Mouse (Mus musculus) heart, postnatal 4 days (tissue): ENCODE results near the gene Olfr1188. TPM values are rescaled to one million over a fixed set of nuclear protein-coding genes. Genes with fewer than 3 reads are reported as not detected.
"Not testable (repeated sequence)": the region's sequence is repeated elsewhere in the genome, so short reads cannot be mapped to it uniquely, and the experiment has no call there.

Experiments used
- DNase-seq: peaks from one replicate; pipeline ENCODE4 v3.0.0; 2021
- total RNA-seq, 2 experiments: library from RNA; stranded (reverse); gene quantifications; 2 replicates each; pipeline ENCODE4 v1.2.3; 2021

Gene Olfr1188
- not detected for total RNA-seq

DNA sequence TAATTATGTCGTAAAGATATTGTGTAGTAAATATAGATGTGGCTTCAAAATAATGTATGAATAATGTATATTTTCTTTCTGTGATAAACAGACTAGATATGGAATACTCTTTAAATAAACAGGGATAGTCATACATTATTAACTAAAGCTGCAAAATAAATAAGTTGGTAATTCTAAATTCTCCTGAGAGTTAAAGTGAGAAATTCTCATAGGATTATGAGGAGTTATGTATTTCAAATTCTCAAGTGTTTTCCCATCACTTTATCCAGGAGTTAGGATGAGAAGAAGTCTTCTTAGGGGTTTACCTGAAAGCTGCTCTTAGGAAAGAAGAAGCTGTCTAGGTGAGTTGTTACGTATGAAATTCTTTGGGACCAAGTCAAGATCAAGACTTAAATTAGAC lies at the start of gene Olfr1188:
Gene Olfr1188, plus strand, starts transcription at position 301 of the 400 bp plus-strand sequence.
- DNase-seq = no peak

DNA sequence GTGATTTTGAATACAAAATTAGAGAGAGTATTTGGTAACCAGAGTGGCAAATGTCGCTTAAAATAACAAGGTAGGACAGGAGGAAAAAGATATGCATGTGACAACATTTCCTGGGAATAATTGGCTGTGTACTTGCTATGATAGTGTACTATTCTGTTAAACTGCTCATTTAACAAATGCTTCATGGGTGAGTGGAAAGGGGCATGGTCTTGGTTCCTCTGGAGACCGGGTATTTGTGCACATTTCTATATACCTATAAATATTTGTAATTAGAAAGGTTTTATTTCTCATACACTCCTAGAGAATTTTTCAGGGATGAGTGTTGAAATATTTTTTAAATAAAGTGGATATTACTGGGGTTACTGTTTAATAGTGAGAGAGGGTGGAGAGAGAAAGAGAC lies 38.5 kb upstream of the Olfr1188 start, which contains the start of gene Olfr1186:
Gene Olfr1186, plus strand, starts transcription at position 301 of the 400 bp plus-strand sequence.
- DNase-seq = no peak

GRCm38 (mm10) chr2:88525720-88526119 lies 31.0 kb upstream of the Olfr1188 start:
- DNase-seq = no peak

DNA sequence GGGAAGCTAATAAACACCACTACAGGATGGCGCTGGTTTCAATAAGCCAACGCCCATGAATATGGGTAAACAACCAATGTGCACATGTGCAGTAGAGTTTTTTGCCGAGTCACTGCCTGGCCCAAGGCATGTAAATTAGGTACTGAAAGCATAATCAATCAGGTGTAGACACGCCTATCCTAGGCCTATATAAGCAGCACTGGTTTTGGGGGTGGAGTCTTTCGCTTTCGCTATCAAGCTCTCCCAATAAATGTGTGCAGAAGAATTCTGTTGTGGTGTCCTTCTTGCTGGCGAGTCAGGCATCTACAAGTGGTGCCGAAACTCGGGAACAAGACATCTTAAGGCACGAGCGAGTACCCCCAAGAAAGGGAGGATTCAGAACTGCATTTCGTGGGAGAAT lies 16.0 kb downstream of the Olfr1188 start:
- not testable (repeated sequence) for DNase-seq

DNA sequence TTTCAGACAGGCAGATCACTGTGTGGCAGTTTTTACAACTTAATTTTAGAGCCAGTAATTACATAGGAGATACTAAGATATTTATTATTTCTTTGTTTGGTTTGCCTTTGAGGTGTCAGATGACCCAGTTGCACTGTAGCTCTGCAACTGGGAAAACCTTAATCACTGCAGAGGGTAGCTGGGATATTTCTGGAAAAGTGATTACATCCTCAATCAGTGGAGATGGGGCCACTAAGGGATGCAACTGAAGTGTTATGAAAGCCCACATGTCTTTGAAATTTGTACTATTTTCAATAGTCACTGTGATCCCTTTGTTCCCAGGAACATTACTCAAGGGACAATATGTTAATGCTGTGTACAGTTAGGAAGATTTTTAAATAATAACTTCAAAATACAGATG lies 29.4 kb downstream of the Olfr1188 start, which contains the start of gene Olfr1189:
Gene Olfr1189, plus strand, starts transcription at position 301 of the 400 bp plus-strand sequence.
- no peak for DNase-seq

Other genes with a start within 250 kb of the Olfr1188 start
- not detected for gene Olfr1174-ps, start 241.8 kb upstream of the Olfr1188 start, total RNA-seq
- gene Olfr1175-ps, start 229.7 kb upstream of the Olfr1188 start, total RNA-seq = not detected
- gene Olfr1176, start 220.2 kb upstream of the Olfr1188 start, total RNA-seq = not detected
- not detected for gene Olfr1177-ps, start 210.4 kb upstream of the Olfr1188 start, total RNA-seq
- gene Olfr1178, start 169.9 kb upstream of the Olfr1188 start, total RNA-seq = not detected
- not detected for gene Olfr1179, start 150.5 kb upstream of the Olfr1188 start, total RNA-seq
- not detected for gene Olfr1180, start 137.8 kb upstream of the Olfr1188 start, total RNA-seq
- gene Olfr1181, start 130.8 kb upstream of the Olfr1188 start, total RNA-seq = not detected
- gene Gm13757, start 107.8 kb upstream of the Olfr1188 start, total RNA-seq = not detected
- not detected for gene Olfr1183, start 102.1 kb upstream of the Olfr1188 start, total RNA-seq
- not detected for gene Olfr1184, start 73.3 kb upstream of the Olfr1188 start, total RNA-seq
- gene Olfr1185-ps1, start 63.6 kb upstream of the Olfr1188 start, total RNA-seq = not detected
- gene Olfr1186, start 38.4 kb upstream of the Olfr1188 start, total RNA-seq = not detected
- gene Olfr1189, start 29.5 kb downstream of the Olfr1188 start, total RNA-seq = not detected
- gene Olfr1191-ps1, start 83.6 kb downstream of the Olfr1188 start, total RNA-seq = under 1 TPM; 0.05 to 0.07 TPM
- not detected for gene Olfr1192-ps1, start 91.6 kb downstream of the Olfr1188 start, total RNA-seq
- gene Olfr1193, start 118.7 kb downstream of the Olfr1188 start, total RNA-seq = not detected
- not detected for gene Olfr1195, start 132.3 kb downstream of the Olfr1188 start, total RNA-seq
- not detected for gene Olfr1196, start 147.7 kb downstream of the Olfr1188 start, total RNA-seq
- gene Olfr1197, start 175.4 kb downstream of the Olfr1188 start, total RNA-seq = not detected
- gene Olfr1198, start 194.4 kb downstream of the Olfr1188 start, total RNA-seq = not detected
- not detected for gene Olfr1199, start 203.5 kb downstream of the Olfr1188 start, total RNA-seq
- not detected for gene Olfr1200, start 213.6 kb downstream of the Olfr1188 start, total RNA-seq
- gene Olfr1201, start 236.1 kb downstream of the Olfr1188 start, total RNA-seq = not detected